Mouse (Mus musculus) kidney, postnatal 0 days (tissue): ENCODE results near the gene Rtel1. TPM values are rescaled to one million over a fixed set of nuclear protein-coding genes. Genes with fewer than 3 reads are reported as not detected.

ENCODE experiments used
- ATAC-seq: fragments of 200-750 bp; cut with Nextera tagmentation; replicated peaks from 2 replicates; pipeline ENCODE4 v1.8.0; 2017; ENCODE audit warnings: low read depth, moderate number of reproducible peaks, moderate TSS enrichment, moderate library complexity; ENCODE audit not compliant: low FRiP score
- DNase-seq: peaks from one replicate; pipeline ENCODE4 v3.0.0-alpha.2; 2016; ENCODE audit warnings: low spot score
- H3K27ac ChIP-seq: fragments of 300-500 bp; sonication (generic); 2 replicates; pipeline ENCODE4 v1.5.1; 2014; ENCODE audit warnings: mild to moderate bottlenecking
- H3K27me3 ChIP-seq: fragments of 300-500 bp; sonication (generic); 2 replicates; pipeline ENCODE4 v1.6.1; 2014; ENCODE audit warnings: low read length, mixed read lengths; ENCODE audit not compliant: insufficient read depth
- H3K36me3 ChIP-seq: fragments of 300-500 bp; sonication (generic); 2 replicates; pipeline ENCODE4 v1.6.1; 2014; ENCODE audit warnings: low read length, mixed read lengths; ENCODE audit not compliant: insufficient read depth
- H3K4me1 ChIP-seq: fragments of 300-500 bp; sonication (generic); replicated peaks from 2 replicates; pipeline ENCODE4 v1.6.1; 2014; ENCODE audit warnings: antibody characterized with exemption, low read length, mixed read lengths; ENCODE audit not compliant: insufficient read depth
- H3K4me2 ChIP-seq: fragments of 300-500 bp; sonication (generic); 2 replicates; pipeline ENCODE4 v1.6.1; 2014; ENCODE audit warnings: mild to moderate bottlenecking, low read length, moderate library complexity, mixed read lengths
- H3K4me3 ChIP-seq: fragments of 300-500 bp; sonication (generic); replicated peaks from 2 replicates; pipeline ENCODE4 v1.5.1; 2014; ENCODE audit warnings: low read depth, low read length
- H3K9ac ChIP-seq: fragments of 300-500 bp; sonication (generic); 2 replicates; pipeline ENCODE4 v1.6.1; 2014; ENCODE audit warnings: low read depth, low read length
- H3K9me3 ChIP-seq: fragments of 300-500 bp; sonication (generic); replicated peaks from 2 replicates; pipeline ENCODE4 v1.6.1; 2016; ENCODE audit warnings: low read length, inconsistent platforms, mixed read lengths
- CTCF ChIP-seq: IDR thresholded peaks from 2 replicates; pipeline ENCODE4 v1.5.1; 2016; ENCODE audit warnings: antibody characterized with exemption, low read depth, mild to moderate bottlenecking, moderate library complexity
- WGBS: fragments of 180-500 bp; shearing (Covaris S2); extraction: QIAGEN DNeasy Blood & Tissue Kit; methylation state at CpG from one replicate; pipeline ENCODE4 v1.1.7; 2014; 5-methylcytosine and 5-hydroxymethylcytosine counted together
- polyA plus RNA-seq: library from polyadenylated mRNA; unstranded; fragments of >200 nt; fragmentation: Nextera tagmentation; extraction: Ambion mirVana; gene quantifications from 2 replicates; pipeline ENCODE4 v1.2.1, GENCODE M21; 2015

The Rtel1 gene
- polyA plus RNA-seq, 1 experiment from 2014 or later, result 16.8 TPM

DNA sequence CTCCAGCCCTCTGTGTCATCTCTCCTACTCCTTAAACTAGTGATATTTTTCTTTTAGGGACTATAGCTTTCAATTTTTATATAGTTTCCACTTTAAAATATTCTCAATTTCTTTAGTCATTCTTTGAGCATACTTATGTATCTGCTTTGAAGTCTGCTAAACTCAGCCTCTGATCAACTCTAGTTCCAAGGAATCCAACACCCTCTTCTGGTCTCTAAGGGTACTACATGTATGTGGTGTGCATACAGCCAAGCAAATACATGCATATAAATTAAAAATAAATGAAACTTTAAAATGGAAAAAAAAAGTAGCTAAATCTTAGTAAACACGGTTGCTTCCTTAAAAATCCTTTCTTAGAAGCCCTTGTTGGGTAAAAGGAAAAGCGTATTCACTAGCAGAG lies 56.2 kb downstream of the Rtel1 start:
- Histone ChIP-seq H3K9ac (no peak overlapping the region), H3K4me1 (no peaks in the 10 kb centered on the region), H3K4me2 (no peak overlapping the region), H3K36me3 (peaks cover 23% of the 10 kb centered on the region; the same call in 1 of the 2 replicates), H3K9me3 (no peaks in the 10 kb centered on the region), H3K27ac (no peak overlapping the region), H3K4me3 (no peak overlapping the region), H3K27me3 (no peaks in the 10 kb centered on the region)
- ATAC-seq (no peak), DNase-seq (peak; percentile 61)
- TF ChIP-seq CTCF, result peak; percentile 65
- WGBS, result 90% methylated on average over 2 of the region's 2 CpGs

DNA sequence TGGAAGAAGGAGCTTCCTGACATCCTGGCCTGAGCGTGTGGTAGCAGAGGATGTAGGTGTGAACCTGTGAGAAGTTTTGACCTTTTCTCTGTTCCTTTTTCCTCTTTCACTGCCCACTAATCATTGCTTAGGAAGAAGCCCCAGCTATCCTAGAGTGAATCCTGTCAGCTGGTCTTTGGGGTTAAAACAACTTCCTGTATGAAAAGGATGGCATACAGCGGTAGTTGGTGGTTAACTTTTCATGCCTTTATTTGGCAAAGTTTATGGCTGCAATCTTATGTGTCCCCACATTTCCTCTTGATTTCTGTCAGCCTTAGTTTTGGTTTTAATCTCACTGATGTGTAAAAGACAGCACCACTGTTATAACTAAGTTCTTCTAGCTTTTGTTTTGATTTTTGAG lies 57.7 kb downstream of the Rtel1 start:
- no peak for TF ChIP-seq CTCF

DNA sequence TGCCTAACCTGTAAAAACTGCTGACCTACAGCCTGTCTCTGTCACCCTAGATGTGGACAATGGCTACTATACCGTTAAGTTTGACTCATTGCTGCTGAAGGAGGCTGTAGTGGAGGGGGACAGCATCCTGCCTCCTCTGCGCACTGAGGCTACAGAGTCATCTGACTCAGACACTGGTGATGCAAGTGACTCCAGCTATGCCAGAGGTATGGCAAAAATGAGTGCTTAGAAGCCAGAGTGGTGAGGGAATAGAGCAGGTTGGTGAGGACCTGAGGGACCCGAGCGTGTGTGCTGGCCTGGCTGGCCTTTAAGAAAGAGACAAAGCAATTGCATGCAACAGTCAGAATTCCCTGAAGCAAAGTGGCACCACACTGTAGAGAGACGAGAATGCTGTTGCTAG lies 59.2 kb downstream of the Rtel1 start:
- Histone ChIP-seq H3K27ac (no peak overlapping the region), H3K27me3 (no peaks in the 10 kb centered on the region), H3K9ac (no peak overlapping the region), H3K4me2 (no peak overlapping the region), H3K9me3 (no peaks in the 10 kb centered on the region), H3K4me1 (no peaks in the 10 kb centered on the region), H3K4me3 (no peak overlapping the region), H3K36me3 (peaks cover 47% of the 10 kb centered on the region)
- 85% methylated on average over 5 of the region's 5 CpGs for WGBS
- no peak for TF ChIP-seq CTCF
- ATAC-seq (no peak), DNase-seq (no peak)

More for the DNA sequence above, 57.7 kb downstream of the Rtel1 start:
- no peak overlapping the region for H3K4me2 ChIP-seq
- ATAC-seq, result no peak
- no peaks in the 10 kb centered on the region for H3K4me1 ChIP-seq
- no peaks in the 10 kb centered on the region for H3K27me3 ChIP-seq
- H3K9me3 ChIP-seq, result no peaks in the 10 kb centered on the region
- DNase-seq, result no peak
- peaks cover 38% of the 10 kb centered on the region for H3K36me3 ChIP-seq
- 63% methylated on average over 2 of the region's 2 CpGs for WGBS
- no peak overlapping the region for H3K27ac ChIP-seq
- no peak overlapping the region for H3K4me3 ChIP-seq
- no peak overlapping the region for H3K9ac ChIP-seq

DNA sequence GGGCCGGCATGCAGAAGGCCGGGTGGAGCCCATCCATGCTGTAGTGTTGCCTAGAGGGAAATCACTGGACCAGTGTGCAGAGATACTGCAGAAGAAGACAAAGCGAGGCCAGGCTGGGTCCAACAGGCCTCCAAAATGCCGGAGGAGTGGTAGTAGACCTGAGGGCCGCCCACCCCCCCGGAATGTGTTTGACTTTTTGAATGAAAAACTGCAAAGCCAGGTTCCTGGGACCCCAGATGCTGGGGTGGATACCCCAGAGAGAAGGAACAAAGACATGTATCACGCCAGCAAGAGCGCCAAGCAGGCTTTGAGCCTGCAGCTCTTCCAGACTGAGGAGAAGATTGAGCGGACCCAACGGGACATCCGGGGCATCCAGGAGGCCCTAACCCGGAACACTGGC lies 60.2 kb downstream of the Rtel1 start, which contains the start of gene Lime1:
TSS of gene Lime1 (plus strand) at position 301 of the 400 bp plus-strand sequence.
- WGBS, result 95% methylated on average over 12 of the region's 12 CpGs
- no peak for TF ChIP-seq CTCF
- no peak within 1 kb of the TSS for H3K4me3 ChIP-seq
- H3K4me2 ChIP-seq, result no peak within 1 kb of the TSS
- H3K4me1 ChIP-seq, result no peaks in the 10 kb centered on the region
- ATAC-seq (no peak), DNase-seq (no peak)
- H3K9me3 ChIP-seq, result no peaks in the 10 kb centered on the region
- H3K27ac ChIP-seq, result no peak within 1 kb of the TSS
- no peak within 1 kb of the TSS for H3K9ac ChIP-seq
- H3K36me3 ChIP-seq, result peaks cover 47% of the 10 kb centered on the region
- no peaks in the 10 kb centered on the region for H3K27me3 ChIP-seq

DNA sequence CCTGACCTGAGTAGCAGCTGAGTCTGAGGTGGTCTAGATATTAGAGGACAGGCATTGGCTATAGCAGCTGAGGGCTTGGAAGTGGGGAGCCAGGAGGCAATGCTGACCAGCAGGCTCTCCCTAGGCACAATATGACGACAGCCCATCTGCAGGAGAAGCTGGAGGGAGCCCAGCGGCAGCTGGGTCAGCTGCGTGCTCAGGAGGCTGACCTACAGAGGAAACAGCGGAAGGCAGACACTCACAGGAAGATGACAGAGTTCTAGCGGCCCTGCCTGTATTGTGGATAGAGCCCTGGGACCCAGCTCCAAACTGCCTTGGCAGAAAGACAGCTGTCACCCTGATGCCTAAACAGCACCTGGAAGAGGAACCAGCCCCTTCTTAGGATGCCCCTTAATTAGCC lies 60.7 kb downstream of the Rtel1 start:
- H3K36me3 ChIP-seq, result peaks cover 47% of the 10 kb centered on the region
- WGBS, result 74% methylated on average over 5 of the region's 5 CpGs

DNA sequence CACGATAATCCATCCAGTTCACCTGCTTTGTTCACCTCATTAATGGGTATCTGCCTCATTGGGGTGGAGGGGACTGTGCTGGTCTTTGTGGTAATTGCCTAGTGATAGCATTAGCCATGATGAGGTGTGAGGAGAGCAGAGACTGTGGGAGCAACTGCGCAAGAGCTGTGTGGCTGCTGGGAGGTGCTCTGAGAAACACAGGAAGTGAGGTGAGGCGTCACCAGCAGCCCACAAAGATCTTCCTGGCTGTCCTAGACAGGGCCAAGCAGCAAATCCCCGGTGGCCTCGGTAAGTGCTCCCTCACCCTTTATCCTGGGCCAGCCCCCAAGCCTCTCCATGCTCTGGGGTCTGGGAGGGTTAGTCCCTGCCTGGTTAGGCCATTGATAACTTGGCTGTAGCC lies 61.6 kb downstream of the Rtel1 start:
- peaks cover 54% of the 10 kb centered on the region for H3K36me3 ChIP-seq
- 76% methylated on average over 5 of the region's 5 CpGs for WGBS

More for the DNA sequence above, 60.7 kb downstream of the Rtel1 start:
- ATAC-seq, result no peak
- no peak overlapping the region for H3K4me3 ChIP-seq
- H3K4me2 ChIP-seq, result no peak overlapping the region
- no peaks in the 10 kb centered on the region for H3K27me3 ChIP-seq
- H3K4me1 ChIP-seq, result no peaks in the 10 kb centered on the region
- no peak for DNase-seq
- H3K27ac ChIP-seq, result no peak overlapping the region
- no peaks in the 10 kb centered on the region for H3K9me3 ChIP-seq
- no peak overlapping the region for H3K9ac ChIP-seq
- no peak for TF ChIP-seq CTCF

More for the DNA sequence above, 61.6 kb downstream of the Rtel1 start:
- no peak overlapping the region for H3K4me3 ChIP-seq
- no peak overlapping the region for H3K4me2 ChIP-seq
- ATAC-seq, result no peak
- no peaks in the 10 kb centered on the region for H3K9me3 ChIP-seq
- H3K27ac ChIP-seq, result no peak overlapping the region
- H3K4me1 ChIP-seq, result no peaks in the 10 kb centered on the region
- TF ChIP-seq CTCF, result no peak
- DNase-seq, result no peak
- no peak overlapping the region for H3K9ac ChIP-seq
- no peaks in the 10 kb centered on the region for H3K27me3 ChIP-seq
